Mouse (Mus musculus) neural tube, postnatal 0 days (tissue): ENCODE results near the gene Rpl14. TPM values are rescaled to one million over a fixed set of nuclear protein-coding genes. Genes with fewer than 3 reads are reported as not detected.

ENCODE experiments used
- polyA plus RNA-seq: library from polyadenylated mRNA; unstranded; fragments of >200 nt; fragmentation: Nextera tagmentation; extraction: Ambion mirVana; gene quantifications from 2 replicates; pipeline ENCODE4 v1.2.1, GENCODE M21; 2015

The Rpl14 gene
- polyA plus RNA-seq, result 394 and 443 TPM in 2 replicates

GRCm38 (mm10) chr9:120570741-120571592 is at the start of gene Rpl14:
TSS of gene Rpl14 (plus strand) at chr9:120571444.

GRCm38 (mm10) chr9:120539662-120540251 is 31.5 kb upstream of the Rpl14 start, which contains the start of gene Entpd3:
TSS of gene Entpd3 (plus strand) at chr9:120539818.

Other genes starting within 250 kb of the Rpl14 start
- 349 and 377 TPM in 2 replicates for gene Eif1b, start 79.2 kb upstream of the Rpl14 start, polyA plus RNA-seq
- 6.3 and 7.6 TPM in 2 replicates for gene Entpd3, start 31.6 kb upstream of the Rpl14 start, polyA plus RNA-seq